Mouse (Mus musculus) cerebellum, postnatal 36 days (tissue): Measurements from ENCODE around the gene D6Ertd527e.

Experiments used
- DNase-seq, 2 experiments: peaks; one replicate each; pipeline ENCODE4 v3.0.0; 2021 to 2022; ENCODE audit warnings: mixed read lengths in 2 of 2

Gene D6Ertd527e

DNA sequence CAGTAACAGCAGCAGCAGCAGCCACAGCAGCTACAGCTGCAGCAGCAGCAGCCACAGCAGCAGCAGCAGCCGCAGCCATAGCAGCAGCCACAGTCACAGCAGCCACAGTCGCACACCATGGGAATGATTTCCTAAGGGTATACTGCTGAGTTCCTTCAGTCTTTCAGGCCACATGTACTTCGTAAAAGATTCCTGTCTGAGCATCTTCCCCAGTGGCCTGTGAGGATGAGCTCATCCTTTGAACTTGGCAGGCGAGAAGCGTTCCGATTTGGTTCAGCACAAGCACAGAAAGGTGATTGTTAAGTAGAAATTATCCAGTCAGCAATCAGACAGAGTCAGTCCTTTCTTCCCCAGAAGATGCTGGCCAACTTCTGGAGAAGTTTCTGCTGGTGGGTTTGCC, 7.6 kb downstream of the D6Ertd527e start:
- no peak for DNase-seq

- no peak for DNase-seq
Measured at GRCm38 (mm10) chr6:87115981-87116380, 11.4 kb downstream of the D6Ertd527e start.

- DNase-seq, result no peak
Measured at GRCm38 (mm10) chr6:87116596-87116995, 12.1 kb downstream of the D6Ertd527e start.

DNA sequence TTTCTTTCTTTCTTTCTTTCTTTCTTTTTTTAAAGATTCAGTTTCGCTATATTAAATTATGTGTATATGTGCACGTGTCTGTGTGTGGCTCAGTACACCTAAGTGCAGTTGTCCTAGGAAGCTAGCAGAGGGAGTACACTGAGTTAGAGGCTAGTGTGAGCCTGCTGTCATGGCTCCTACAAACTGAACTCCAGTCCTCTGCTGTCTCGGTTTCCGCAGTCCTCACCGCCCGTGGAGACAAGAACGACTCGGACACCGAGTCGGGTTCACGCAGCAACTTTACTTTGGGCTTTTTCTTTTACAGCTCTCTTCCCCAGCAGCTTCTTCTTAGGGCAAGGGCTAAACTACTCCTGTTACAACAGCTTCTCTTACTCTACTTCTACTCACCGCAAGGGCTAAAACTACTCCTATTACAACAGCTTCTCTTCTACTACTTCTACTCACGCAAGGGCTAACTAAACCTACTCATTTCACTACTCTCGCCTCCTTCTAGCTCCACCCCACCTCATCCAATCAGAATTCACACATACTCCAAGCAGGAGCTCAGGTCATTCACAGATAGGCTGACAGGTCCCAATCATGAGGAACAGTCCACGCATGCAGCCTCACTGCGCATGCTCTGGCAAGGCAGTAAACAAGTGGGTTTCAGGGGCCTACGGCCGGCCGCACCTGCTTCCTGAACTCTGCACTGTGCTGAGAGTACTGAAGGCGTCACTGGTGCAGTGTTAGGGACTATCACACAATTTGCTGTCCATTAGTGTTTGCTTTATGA, 14.7 kb downstream of the D6Ertd527e start:
- no peak for DNase-seq

DNA sequence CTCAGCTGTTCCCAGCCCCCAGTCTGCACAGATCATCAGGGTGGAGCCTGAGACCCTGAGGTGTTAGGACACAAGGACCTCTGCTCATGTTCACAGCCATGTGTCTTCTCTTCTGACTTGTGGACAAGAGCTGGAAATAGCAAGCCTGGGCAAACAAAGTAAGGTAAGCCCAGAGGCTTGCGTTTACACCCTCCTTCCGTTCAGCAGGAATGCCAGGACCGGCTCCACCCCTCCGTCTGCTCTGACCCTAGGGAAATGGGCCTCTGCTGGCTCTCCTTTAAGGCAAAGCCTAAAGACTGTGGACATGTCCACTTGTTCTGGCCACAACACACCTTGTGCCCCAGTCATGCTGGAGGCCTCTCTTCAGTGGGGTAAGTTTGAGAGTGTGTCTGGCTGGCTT, 15.4 kb downstream of the D6Ertd527e start:
- no peak for DNase-seq

- no peak for DNase-seq
Measured at GRCm38 (mm10) chr6:87120661-87121060, 16.1 kb downstream of the D6Ertd527e start.

GRCm38 (mm10) chr6:87121961-87122360, 17.4 kb downstream of the D6Ertd527e start:
- no peak for DNase-seq

- DNase-seq, result no peak
Measured at GRCm38 (mm10) chr6:87123406-87123805, 18.9 kb downstream of the D6Ertd527e start.

GRCm38 (mm10) chr6:87123973-87124372, 19.4 kb downstream of the D6Ertd527e start:
- no peak for DNase-seq

- no peak for DNase-seq
Measured at GRCm38 (mm10) chr6:87127049-87127753, 22.7 kb downstream of the D6Ertd527e start.

- no peak for DNase-seq
Measured at GRCm38 (mm10) chr6:87129861-87130260, 25.3 kb downstream of the D6Ertd527e start.

DNA sequence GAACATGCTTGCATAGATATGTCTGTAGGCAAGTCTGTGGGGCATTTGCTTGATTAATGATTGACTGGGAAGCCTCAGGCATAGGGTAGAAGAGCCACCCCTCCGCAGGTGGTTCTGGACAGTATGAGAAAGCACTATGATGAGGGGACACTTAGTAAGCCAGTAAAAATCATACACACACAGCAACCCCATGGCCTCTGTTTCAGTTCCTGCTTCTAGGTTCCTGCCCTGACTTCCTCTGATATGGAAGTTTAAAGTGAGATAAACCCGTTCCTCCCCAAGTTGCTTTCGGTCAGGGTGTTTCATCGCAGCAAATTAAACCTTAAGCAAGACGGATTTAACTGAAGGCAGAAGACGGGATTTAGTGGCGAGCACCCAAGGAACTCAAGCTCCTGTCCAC, 26.1 kb downstream of the D6Ertd527e start:
- no peak for DNase-seq

DNA sequence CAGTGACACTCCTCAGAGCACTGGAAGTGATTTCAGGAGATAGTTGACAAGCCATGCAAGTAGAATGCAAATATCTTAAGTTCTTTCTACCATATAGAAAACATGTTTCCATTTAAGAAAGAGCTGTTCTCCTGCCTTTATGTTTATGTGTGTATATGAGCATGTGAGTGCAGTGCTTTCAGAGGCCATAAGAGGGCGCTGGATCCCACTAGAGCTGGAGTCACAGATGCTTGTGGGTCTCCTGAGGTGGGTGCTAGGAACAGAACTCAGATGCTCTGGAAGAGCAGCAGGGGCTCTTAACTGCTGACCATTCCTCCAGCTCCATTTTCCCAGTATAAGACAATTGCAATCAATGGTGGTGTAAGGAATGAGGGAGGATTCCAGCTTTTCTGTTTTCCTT, 26.5 kb downstream of the D6Ertd527e start:
- no peak for DNase-seq

DNA sequence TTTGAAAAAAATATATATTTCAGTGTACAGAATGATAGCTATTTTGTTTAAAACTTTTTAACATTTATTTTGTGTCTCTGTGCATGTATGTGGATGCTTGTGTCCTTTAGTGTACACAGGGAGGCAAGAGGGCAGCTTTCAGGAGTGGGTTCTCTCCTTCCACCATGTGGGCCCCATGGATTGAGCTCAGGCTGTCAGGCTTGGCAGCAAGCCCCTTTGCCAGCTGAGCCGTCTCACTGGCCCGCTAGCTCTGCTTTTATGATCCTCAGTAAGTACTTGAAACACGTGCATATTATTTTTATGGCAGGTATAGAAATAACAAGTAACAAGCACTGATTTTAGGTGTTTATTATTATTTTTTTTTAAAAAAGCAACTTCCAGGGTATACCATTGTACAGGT, 29.0 kb downstream of the D6Ertd527e start:
- DNase-seq, result no peak

DNA sequence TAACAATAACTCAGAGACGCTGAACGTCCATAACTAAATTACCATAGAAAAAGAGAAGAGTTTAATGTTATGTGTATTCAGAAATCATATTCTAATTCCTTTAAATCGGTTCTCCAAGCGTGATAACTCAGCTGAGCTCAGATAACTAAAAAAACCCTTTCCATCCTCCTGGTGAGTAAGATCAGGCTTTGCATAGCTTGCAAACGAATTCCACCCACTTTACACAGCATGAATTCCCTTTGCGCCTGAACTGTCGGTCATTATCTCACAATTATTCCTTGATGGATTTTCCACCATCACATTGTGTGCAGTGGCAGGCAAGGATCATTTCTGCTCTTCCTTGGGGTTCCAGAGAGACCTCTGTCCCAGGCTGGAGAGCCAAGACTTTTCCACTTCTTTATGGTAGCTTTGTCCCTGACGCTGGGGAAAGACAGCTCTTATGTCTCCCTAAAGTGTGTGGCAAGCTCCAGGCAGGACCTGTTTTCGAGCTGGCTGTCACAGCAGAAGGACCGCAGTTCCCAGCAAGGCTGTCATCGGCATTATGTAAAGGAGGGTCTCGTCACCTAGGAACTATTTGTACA, 29.5 kb downstream of the D6Ertd527e start:
- DNase-seq, result no peak

DNA sequence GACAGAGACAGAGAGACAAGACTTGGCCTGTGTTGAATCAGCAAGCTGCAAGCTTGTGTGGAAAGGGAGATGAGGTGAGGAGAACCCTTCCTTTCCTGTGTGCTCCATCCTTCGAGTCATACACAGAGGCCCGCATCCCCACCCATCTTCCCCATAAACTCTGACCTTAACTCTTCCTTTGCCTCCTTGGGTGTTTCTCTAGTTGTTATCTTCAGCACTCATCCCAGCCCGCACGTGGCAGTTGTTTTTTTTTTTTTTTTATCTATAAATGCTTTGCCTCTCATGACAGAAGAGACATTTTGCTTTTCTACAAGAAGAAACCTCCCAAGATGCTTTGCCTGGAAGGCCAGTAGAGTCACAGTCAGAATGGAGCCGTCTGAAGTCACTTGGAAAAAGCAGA, 33.9 kb downstream of the D6Ertd527e start:
- no peak for DNase-seq

DNA sequence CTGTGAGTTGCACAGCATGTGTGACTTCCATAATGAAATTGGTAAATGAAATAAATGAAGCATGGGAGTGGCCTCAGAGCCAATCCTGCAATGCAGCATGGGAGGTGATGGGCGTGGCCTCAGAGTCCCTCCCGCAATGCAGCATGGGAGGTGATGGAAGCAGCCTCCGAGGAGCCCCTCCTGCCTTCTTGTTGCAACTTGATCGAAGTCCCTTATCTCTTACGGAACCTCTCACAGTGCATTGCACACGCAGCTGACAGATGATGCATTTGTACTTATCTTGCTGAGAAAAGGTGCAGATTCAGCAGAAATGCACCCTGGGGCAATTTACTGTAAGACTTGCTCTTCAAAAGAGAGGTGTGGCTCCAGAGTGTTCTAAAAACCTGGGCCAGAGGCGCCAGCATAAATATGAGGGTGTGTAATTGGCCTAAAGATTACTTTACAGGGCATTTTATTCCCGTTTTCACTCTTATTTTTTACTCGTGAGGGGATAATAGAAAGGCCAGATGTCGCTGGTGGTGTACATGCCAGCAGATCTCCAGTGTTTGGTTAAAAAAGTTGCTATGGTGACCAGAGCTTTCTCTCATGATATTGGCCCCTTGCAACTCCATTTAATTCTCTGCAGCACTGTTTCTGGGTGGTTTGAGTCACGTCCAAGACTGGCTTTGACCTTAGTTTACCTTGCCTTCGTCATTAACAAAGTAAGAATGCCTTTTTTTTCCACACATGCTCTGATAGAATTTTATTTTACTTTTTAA, 35.4 kb downstream of the D6Ertd527e start:
- DNase-seq, result no peak

- DNase-seq, result no peak
Measured at GRCm38 (mm10) chr6:87142239-87142638, 37.7 kb downstream of the D6Ertd527e start.

DNA sequence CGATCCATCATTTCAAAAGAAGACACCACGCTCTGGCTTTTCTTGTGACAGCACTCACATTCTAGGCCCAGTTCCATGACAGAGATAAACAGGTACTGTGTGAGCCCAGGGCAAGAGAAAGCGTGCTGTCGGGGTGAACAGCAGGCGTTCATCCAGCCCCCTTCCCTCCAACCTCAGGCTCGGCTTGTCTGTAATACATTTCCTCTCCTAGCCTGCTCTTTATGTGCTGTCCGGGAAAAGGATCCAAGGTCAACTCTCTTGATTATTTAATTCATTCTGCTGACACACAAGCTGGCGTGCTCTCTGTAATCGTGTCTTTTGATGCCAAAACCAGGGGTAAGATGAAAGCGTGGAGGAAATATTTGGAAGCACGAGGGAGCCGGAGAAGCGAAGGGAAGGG, 39.0 kb downstream of the D6Ertd527e start:
- DNase-seq, result no peak

GRCm38 (mm10) chr6:87147921-87148320, 43.4 kb downstream of the D6Ertd527e start:
- no peak for DNase-seq

GRCm38 (mm10) chr6:87150471-87150870, 45.9 kb downstream of the D6Ertd527e start:
- DNase-seq, result no peak

- DNase-seq, result no peak
Measured at GRCm38 (mm10) chr6:87151427-87151826, 46.9 kb downstream of the D6Ertd527e start.
